Mouse (Mus musculus) inflammation-experienced regulatory T-cells, adult 6 months (primary cell): ENCODE results near the gene Polg2. TPM values are rescaled to one million over a fixed set of nuclear protein-coding genes. Genes with fewer than 3 reads are reported as not detected.
"Not testable (repeated sequence)": the region's sequence is repeated elsewhere in the genome, so short reads cannot be mapped to it uniquely, and the experiment has no call there.

ENCODE experiments used
- ATAC-seq: one replicate; pipeline ENCODE4 v1.8.0; 2017
- polyA plus RNA-seq, 3 experiments: library from polyadenylated mRNA; unstranded; fragments of 100-300 nt; shearing (Covaris generic); gene quantifications; one replicate each; pipeline ENCODE4 v1.2.1; 2017

Polg2 gene
- polyA plus RNA-seq, 3 experiments from 2014 or later: 12.5 to 20.8 (median 13.3) TPM

GRCm38 (mm10) chr11:106760511-106760910, 18.8 kb downstream of the Polg2 start:
- ATAC-seq: no peak

DNA sequence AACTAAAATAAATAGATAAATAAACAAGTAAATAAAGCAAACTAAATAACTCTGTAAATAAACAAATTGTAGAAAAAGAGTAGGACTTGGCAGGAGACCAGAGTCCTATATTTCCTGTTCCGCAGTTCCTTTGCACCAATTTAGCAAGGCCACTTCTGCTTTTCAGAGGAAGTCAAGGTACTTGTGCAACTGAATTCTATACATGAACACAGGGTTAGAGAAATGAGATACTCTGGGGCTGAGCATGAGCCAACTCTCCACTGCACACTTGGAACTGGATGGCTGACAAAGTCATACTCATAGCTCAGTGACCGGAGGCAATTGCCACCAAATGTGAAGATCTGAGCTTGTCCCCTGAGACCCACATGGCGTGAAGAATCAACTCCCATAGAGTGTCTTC, 20.3 kb downstream of the Polg2 start:
- ATAC-seq: no peak

- ATAC-seq: no peak
Observed at GRCm38 (mm10) chr11:106755583-106755982, 23.8 kb downstream of the Polg2 start.

- ATAC-seq: no peak
Observed at GRCm38 (mm10) chr11:106753314-106753713, 26.0 kb downstream of the Polg2 start.

DNA sequence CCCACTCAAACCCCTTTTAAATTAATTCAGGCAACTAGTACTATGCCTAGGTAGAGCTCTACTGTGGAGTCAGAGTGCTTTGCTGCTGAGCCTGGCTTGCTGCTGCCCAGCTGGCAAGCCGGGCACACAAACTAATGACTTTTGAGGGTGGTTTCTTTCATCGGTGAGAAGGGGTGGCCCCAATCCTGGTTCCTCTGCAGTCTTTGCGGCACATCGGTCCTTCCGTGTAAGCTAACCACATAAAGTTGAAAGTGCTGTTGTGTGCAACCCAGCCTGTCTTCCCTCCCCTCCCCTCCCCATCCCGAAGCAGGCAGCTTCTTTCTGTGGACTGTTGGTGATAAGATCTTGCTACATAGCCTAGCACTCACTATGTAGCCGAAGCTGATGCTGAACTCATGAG, 27.2 kb downstream of the Polg2 start:
- peak; percentile 59 for ATAC-seq

GRCm38 (mm10) chr11:106751039-106752018, 28.0 kb downstream of the Polg2 start, which contains the start of gene Milr1:
Gene Milr1 (plus strand): TSS chr11:106751226.
- peak; percentile 22 for ATAC-seq

GRCm38 (mm10) chr11:106750121-106750751, 29.1 kb downstream of the Polg2 start, which contains the start of gene Pecam1:
Gene Pecam1 (minus strand): TSS chr11:106750628.
- ATAC-seq: peak; percentile 81

- not testable (repeated sequence) for ATAC-seq
Observed at GRCm38 (mm10) chr11:106749557-106750120, 29.7 kb downstream of the Polg2 start.

- no peak for ATAC-seq
Observed at GRCm38 (mm10) chr11:106744949-106745348, 34.4 kb downstream of the Polg2 start.

GRCm38 (mm10) chr11:106742388-106742841, 36.9 kb downstream of the Polg2 start:
- ATAC-seq: peak; percentile 70

- ATAC-seq: no peak
Observed at GRCm38 (mm10) chr11:106741826-106742225, 37.5 kb downstream of the Polg2 start.

DNA sequence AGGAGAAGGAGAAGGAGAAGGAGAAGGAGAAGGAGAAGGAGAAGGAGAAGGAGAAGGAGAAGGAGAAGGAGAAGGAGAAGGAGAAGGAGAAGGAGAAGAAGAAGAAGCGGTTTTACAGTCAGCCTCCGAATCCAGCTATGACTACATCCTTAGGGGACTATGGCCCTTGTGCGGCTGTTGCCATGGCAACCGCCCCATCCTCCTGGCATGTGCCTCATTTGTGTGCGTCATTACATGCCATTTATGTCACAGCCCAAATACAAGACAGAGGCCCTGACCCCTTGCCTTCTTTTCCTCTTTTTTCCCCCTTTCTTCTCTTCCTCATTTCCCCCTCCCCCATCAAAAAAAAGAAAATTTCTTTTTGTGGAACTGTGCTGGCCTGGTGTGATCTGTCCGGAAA, 38.1 kb downstream of the Polg2 start:
- ATAC-seq: no peak

- not testable (repeated sequence) for ATAC-seq
Observed at GRCm38 (mm10) chr11:106740724-106741123, 38.6 kb downstream of the Polg2 start.

GRCm38 (mm10) chr11:106739116-106739515, 40.2 kb downstream of the Polg2 start:
- ATAC-seq: no peak

GRCm38 (mm10) chr11:106737178-106737621, 42.1 kb downstream of the Polg2 start:
- no peak for ATAC-seq

- ATAC-seq: no peak
Observed at GRCm38 (mm10) chr11:106736614-106737013, 42.7 kb downstream of the Polg2 start.

GRCm38 (mm10) chr11:106730714-106731113, 48.6 kb downstream of the Polg2 start:
- no peak for ATAC-seq

DNA sequence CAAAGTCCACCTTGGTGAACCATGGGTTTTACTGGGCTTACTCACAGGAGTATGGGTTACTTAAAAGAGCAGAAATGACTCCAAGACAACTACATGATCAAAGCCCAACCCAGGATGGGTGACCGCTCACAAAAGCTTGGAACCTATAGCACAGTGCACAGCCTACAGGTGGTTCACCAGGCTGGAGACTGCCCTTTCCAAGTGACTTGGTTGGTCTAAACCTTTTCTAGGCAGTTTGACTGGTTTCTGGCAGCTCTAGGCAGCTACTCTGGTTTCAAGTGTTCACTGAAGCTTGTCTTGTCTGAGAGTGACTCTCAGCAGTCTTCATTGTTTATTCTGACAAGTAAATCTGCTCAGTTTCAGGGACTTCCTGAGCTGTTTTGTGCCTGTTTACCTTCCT, 49.7 kb downstream of the Polg2 start:
- ATAC-seq: no peak

- no peak for ATAC-seq
Observed at GRCm38 (mm10) chr11:106728402-106729366, 50.7 kb downstream of the Polg2 start.

GRCm38 (mm10) chr11:106727967-106728366, 51.4 kb downstream of the Polg2 start:
- no peak for ATAC-seq

- ATAC-seq: not testable (repeated sequence)
Observed at GRCm38 (mm10) chr11:106724916-106725235, 54.5 kb downstream of the Polg2 start.
